Mouse (Mus musculus): ENCODE data around the gene Med11.
"Not testable (repeated sequence)": the region's sequence is repeated elsewhere in the genome, so short reads cannot be mapped to it uniquely, and the experiment has no call there.

The Med11 gene

DNA sequence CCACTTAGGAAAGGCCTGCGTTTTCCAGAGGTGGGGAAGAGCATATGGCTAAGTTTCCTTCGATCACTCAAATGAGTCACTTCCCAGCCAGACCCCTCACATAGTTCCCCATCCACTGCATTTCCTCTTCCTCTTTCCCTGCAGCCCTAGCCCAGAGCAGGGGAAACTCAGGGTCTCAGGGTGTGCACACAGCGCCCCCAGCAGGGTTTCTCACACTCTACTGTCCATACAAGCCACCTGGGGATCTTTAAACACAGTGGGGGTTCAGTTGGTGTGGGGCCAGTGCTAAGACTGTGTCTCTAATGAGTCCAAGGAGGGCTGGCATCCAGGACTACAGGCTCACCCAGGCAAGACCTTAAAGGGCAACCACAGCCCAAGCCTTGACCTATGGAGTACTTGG lies 5.0 kb upstream of the Med11 start:
- DNase-seq (ENCODE audit: extremely low spot score, low spot score) = no peak

DNA sequence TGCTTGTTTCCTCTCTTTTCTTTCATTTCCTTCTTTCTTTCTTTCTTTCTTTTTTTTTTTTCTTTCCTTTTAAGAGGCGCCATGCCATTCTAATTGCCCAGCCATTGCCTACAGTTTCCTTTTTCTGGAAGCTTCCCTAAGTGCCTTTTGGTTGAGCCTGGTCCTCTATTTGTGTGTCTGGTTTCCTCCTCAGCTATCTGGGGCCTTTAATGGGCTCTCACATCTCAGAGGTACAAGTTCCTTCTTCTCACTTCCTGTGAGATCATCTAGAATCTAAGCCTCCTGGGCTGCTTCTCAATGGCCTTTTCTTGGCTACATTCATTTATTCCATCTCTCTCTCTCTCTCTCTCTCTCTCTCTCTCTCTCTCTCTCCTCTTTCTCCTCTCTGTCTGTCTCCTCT lies 4.3 kb upstream of the Med11 start:
- DNase-seq (ENCODE audit: extremely low spot score, low spot score) = no peak

DNA sequence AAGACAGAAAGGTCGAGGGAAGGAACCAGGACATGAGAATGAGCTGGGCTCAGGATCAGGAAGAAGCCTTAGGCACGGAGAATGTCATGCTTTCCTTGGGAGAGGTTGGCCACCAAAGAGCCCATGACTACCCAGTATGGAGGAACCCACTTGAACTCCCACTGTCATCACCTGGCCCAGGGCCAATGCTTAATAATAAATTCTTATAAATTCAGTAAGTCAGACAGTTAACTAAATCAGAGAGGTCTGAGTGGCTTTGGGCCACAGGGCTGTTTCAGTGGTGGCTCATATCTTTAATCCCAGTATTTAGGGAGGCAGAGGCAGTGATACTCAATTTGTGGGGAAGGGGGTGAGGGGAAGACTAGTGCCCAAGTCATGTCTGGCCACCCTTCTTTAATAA lies 793 bp upstream of the Med11 start:
- DNase-seq (ENCODE audit: extremely low spot score, low spot score) = no peak

DNA sequence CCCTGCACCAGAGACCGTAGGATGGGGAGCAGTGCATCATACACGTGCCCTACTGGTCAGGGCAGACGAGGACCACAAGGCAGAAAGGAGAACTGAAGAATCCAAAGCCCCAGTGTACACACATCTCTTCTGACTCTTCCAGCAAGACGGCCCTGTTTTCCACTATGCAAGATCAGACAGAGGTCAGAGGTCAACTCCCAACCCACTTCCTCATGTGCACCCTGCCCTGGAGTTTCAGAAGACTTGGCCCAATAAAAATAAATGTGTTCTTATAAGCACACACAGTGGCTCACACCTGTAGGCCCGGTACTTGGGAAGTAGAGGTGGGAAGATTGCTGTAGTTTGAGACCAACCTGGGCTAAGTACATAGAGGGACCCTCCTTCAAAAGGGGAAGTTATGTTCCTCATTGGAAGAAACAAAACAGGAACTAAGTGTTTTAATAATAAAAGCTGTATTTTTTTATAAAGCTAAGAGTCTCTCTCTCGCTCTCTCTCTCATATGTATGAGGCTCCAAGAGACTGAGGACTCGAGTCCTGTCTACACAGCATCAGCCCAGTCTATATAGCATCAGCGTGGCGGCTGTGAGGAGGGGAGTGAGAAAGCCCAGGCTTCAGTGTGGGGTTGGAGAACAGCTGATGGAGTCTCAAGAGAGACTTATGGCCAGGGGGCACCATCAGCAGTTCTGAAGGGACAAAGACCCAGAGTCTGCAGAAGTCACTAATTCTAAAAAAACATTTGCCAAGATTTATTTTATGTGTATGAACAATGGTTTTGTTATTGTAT lies 1.7 kb downstream of the Med11 start:
- no peak for DNase-seq (ENCODE audit: extremely low spot score, low spot score)

DNA sequence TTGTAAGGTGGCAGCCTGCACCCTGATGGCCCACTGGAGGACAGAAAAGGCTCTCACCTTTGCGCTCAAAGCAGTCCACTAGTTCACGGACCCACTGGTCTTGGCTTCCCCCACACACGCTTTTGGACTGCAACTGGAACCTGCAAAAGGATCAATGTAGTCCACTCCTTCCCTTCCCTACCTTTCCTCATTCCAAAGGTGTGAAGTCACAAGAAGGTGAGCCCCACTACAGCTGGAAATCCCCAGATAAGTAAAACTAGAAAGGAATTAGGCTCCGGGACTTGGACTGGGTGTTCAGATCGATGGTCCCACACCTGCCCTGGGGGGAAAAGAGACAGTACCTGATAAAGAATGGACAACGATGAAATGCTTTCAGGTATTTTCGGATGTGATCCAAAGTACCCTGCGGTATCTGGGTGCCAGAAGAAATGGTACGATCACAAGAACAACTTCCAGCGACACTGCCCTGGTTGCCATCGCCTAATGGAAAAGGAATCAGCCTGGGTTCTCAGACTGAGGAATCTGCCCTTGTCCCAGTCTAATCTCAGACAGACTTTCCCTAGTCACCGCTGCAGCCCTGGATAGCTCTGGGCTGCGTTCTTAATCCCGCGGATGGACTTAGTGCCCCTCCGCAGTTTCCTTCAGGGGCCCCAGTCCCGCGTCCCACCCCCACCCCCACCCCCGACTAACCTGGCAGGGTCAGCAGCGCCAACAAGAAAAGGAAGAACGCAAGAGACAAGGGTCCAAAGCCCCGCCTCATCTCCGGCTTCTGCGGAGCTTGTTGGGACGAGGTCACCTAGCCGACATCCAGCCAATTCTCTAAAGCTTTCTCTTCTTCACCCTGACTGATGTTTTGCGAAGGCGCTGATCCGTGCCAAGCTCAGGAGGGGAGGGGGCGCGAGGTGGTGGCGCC lies 7.2 kb downstream of the Med11 start, which contains the start of gene Zmynd15:
Gene Zmynd15 (plus strand): TSS at position 746 of the 913 bp plus-strand sequence.
- peak; percentile 33 for DNase-seq (ENCODE audit: extremely low spot score, low spot score)

DNA sequence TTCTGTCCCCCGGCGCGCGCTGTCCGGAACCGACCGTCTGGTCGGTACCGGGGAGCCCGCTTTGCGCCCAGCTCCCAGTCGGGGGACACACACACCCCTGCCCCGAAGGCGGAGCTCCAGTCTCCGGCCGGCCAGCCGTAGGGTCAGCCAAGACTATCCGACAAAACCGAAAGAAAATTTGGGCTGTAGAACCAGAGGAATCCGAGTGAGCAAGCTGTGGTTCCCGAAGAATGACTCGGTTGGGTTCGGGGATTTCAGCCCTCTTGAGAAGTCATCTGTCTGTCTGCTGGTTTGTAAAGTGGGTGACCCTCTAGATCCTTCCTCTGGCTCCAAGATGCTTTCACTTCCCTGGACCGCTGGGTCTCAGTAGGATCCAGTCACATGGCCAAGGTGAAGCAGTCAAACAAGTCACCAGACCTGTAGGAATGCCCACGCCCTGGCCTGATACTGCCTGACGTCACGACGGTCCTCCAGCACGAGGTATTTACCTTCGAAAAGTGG lies 7.9 kb downstream of the Med11 start, which contains the start of gene Cxcl16:
Gene Cxcl16 (minus strand): TSS at position 384 of the 501 bp plus-strand sequence.
- peak; percentile 40 for DNase-seq (ENCODE audit: extremely low spot score, low spot score)

DNA sequence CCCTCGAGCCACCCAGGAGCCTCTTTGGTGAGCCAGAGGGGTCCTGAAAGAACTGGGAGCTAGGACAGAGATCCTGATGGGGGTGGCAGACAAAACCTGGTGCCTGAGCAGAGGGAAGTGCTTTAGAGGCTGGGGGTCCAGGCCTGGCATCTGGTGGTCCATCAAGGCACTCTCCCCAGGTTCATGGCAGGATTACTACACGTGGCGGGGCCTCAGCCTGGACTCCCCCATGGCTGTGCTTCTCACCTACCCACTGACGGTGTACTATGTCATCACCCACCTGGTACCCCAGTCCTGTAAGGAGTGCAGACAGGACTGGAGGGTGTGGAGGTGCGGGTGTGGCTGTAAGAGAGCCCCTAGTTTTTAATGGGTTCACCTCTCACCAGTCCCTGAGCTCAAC lies 12.3 kb downstream of the Med11 start:
- DNase-seq (ENCODE audit: extremely low spot score, low spot score) = no peak

DNA sequence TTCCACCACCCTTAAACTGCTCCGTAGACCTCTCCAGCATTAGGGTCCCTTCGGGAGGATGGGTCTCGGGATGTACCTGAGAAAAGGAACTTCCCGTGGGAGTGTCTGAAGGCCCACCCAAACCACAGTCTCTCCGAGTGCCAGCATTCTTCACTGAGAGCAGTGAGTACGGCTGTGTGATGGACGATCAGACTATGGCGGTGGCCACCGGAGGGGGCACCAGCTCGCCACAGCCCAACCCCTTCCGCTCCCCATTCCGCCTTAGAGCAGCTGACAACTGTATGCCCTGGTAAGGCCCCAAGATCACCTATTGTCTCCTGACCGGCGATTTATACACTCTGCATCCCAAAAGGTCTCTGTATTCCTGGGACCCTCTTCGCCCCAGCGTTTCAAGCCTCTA lies 13.5 kb downstream of the Med11 start:
- DNase-seq (ENCODE audit: extremely low spot score, low spot score) = peak; percentile 27

DNA sequence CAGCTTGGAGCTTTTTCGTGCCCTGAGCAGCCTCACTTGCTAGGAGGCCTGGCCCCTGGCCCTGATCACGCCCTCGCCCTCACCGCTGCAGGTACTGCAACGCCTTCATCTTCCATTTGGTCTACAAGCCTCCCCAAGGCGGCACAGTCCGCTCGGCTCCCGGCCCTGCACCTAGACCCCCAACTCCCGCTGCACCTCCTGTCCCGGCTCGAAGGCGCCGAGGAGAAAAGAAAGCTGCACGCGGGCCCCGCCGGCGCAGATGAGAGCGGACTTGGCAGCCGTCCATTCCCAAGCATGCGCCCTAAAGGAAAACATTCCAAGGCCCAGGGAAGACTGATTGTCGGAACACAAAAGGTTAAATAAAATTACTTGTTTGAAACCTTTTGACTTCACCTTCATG lies 14.1 kb downstream of the Med11 start:
- DNase-seq (ENCODE audit: extremely low spot score, low spot score) = peak; percentile 27

DNA sequence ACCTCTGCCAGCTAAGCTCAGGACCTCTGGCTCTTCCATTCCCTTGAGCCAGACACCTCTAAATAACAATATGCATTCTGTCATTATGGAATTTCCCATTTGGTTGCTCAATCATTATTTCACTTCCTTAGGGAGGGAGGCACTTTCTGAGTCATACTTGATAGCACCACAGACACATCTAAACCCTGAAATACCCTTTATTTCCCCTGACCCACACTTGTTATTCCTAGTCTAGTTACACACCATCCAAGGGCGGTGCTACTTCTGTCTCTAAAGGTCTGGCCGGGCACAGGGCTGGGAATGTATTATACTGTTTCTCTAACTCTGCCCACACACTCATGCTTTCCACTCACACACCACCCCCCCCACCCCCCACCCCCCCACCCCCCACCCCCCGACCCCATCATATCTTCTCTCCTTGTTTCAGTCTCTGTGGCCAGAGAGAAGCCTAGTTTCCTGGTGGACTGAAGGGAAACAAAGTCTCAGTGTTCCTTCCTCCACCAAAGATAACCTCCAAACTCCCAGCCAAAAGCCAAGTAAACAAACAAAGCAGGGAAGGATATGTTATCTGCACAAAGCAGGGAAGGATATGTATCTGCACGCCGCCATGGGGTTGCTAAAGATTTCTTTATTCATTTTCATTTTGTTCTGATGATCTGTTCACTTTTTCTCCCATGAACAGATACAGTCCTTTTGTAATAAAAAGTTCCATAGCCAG lies 16.3 kb downstream of the Med11 start:
- DNase-seq (ENCODE audit: extremely low spot score, low spot score) = no peak

DNA sequence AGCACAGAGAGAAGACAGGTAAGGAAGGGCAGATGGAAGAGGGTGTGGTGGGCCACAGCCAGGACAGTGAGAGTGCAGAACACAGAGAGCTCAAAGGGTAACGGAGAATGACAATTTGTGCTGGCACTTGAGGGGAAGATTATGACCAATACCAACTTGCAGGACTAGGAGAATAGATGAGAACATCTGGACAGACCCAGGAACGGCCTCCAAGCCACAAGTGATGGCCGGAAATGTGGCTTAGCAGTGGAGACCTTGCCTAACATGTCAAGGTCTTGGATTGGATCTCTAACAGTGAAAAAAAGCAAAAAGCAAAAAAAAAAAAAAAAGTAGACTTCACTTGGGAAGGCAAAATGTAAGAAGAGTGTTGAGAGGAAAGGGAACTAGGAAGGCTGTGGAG lies 18.0 kb downstream of the Med11 start:
- DNase-seq (ENCODE audit: extremely low spot score, low spot score) = no peak

DNA sequence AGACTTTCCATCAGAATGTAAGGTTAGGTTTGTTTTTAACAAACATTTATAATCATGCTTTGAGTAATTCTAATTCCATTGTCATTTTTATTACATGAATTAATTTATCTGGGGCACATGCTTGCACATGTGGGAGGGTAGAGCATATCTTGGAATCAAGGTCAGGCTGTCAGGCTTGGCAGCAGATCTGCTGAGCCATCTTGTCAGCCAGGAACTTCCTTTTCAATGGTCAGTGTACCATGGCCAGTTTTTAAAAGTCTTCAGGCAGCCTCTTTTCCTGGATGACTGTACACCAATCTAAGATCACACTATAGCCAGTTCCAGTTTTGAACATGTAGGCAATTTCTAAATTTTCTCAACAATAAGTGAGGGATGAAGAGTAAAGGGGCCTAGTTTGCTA lies 21.0 kb downstream of the Med11 start:
- no peak for DNase-seq (ENCODE audit: extremely low spot score, low spot score)

DNA sequence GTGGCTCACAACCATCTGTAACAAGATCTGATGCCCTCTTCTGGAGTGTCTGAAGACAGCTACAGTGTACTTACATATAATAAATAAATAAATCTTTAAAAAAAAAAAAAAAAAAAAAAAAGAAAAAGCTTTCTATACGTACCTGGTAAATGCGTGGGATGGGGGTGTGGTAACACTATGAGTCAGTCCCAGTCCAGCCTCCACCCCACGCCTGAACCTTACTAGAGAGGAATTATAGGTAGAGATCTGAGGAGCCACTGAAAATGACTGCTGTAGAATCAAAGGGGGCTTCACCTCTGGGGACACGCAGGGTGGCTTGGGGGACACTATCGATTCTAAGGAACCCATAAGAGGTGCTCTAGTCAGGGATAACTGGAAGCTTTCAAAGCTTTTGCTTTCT lies 21.6 kb downstream of the Med11 start:
- not testable (repeated sequence) for DNase-seq (ENCODE audit: extremely low spot score, low spot score)

DNA sequence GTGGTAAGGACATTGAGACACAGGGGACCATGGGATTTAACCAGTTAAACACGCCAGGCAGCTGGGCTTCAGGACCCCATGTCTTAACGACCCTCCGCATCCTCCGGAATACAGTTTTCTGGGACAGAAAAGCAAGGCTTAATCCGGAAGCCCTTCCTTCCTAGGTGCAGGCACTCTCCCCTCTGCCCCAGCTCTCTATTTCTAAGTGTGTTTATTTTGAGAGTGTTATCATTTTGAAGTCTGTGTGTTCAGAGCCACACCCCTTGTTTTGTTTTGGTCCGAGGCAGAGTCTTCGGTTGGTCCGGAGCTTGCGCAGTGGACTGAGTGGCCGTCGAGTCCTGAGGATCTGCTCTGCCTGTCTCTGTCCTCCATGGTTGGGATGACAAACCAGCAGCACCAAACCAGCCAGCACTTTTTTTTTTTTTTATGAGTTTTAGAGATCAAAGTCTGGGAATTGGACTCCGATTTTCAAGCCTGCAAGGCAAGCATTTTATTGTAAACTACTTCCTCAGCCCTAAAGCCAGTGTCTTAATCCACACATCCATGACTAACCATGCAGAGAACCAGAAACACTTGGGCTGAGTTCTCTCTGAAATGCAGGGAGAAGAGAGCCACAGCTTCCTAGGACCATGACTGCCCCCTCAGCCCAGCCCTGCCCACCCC lies 23.3 kb downstream of the Med11 start:
- no peak for DNase-seq (ENCODE audit: extremely low spot score, low spot score)

DNA sequence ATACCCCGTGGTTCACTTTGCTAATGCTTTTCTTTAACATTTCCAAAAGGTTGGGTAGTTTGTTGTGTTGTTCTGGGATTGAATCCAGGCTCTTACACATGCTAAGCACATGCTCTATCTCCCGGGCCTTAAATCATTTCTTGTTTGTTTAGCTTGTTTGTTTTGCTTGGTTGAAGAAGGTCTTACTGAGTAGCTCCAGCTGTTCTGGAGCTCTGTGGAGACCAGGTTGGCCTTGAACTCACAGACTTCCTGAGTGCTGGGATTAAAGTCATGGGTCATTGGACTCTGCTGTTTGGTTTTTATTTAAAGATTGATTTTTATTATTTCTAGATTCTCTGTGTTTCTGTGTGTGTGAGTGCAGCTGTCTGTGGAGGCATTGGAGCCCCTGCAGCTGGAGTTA lies 33.8 kb downstream of the Med11 start:
- DNase-seq (ENCODE audit: extremely low spot score, low spot score) = no peak

DNA sequence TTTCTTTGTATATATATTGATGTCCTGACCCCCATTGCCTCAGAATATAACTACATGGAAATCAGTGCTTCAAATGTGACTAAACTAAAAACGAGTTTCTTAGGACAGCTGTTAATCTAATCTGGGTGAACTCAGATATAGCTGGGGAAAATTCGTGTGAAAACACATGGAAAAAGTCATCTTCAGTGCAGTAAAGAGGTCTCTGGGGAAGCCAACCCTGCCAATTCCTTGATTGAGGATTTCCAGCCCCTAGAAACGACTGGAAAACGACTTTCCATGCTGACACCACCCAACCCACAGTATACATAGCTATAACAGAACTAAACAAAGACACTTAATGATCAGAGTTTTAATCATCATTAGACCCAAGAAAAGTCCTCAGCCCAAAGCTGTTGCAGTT lies 36.1 kb downstream of the Med11 start:
- DNase-seq (ENCODE audit: extremely low spot score, low spot score) = no peak

DNA sequence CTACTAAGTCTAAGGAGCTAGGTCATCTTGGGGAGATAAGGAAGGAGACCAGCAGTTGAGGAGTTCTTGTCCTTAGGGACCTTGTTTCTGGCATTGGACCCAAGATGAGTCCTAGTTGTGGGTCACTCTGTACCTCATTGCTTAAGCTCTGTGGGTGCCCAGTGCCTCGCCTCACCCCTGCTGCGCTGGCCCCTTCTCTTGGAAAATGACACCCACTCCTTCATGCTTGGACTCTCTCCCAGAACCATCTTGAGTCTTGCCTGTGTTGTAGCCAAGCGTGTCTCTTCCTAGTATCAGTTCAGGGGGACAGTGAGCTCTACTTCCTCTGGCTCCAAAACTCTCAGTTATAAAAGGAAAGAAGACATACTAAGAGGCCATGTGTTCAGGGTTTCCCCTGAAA lies 37.4 kb downstream of the Med11 start:
- DNase-seq (ENCODE audit: extremely low spot score, low spot score) = no peak

DNA sequence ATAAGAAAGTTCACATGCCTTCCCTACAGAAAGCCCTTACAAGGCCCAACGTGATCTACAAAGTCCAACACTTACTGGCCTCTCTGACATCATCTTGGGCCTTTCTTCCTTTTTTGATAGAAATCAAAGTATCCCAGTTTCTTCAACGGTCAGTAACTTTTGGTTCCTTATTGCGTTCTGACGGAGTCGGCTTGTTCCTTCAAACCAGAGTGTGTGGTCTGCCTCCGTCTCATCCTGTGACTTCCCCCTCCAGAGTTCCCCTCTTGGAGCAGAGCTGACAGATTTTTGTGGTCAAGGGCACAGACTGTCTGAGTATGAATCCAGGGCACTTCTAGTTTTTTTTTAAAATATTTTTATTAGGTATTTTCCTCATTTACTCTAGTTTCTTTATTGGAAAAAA lies 38.0 kb downstream of the Med11 start:
- no peak for DNase-seq (ENCODE audit: extremely low spot score, low spot score)

DNA sequence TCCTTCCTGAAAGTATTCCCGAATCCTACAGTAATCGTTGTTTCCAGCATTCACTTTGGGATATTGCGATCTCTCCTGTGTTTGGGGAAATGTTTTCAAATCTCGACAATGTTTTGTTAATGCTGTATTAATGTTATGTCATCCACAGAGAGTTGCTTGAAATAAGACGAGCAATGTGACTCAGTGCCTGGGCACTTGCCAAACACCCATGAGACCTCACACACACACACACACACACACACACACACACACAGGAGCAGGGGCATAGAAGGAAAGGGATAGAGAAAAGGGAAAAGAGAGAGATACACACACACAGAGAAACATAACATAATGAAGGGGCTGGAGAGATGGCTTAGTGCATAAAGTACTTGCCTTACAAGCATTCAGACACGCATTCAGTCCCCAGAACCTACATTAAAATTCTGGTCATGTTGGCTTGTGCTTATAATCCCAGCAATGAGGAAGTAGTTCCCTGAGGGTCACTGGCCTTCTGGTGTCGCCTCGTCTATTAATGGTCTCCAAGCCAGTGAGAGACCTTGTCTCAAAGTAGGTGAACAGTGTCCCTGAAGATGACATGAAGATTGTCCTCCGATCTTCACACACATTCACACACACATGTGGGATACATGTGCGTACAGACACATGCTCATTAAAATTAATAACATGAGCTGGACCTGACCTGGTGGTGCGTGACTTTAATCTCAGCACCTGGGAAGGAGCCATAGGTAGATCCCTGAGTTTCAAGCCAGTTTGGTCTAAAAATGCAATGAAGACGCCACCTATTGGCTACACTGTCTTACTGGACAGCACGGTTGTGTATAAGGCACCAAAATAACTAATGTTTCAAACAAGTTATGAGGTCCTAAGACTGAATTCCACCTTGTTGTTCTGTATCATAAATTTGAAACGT lies 48.1 kb downstream of the Med11 start:
- no peak for DNase-seq (ENCODE audit: extremely low spot score, low spot score)

DNA sequence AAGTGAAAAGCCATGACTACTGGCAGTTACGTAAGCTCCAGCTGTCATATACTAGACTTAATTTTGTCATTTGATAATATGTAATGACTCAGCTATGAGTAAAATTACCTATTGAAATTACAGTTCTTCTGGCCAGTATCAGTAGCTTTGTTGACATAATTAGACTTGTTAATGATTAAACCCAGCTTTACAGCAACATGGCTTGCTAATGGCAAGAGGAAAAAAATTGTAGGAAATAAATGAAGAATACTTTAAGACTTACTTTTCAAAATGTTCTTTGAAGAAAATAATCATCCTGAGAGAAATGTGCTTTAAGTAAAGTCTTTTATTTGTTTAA lies 48.7 kb downstream of the Med11 start:
- DNase-seq (ENCODE audit: extremely low spot score, low spot score) = no peak

Measured in neural tube, embryonic 10.5 days (tissue).